Mouse (Mus musculus) kidney, embryonic 16.5 days (tissue): ENCODE results near the gene Fcgr3. TPM values are rescaled to one million over a fixed set of nuclear protein-coding genes. Genes with fewer than 3 reads are reported as not detected.

ENCODE experiments used
- ATAC-seq: fragments of 200-750 bp; cut with Nextera tagmentation; 2 replicates; pipeline ENCODE4 v1.8.0; 2017; ENCODE audit warnings: moderate TSS enrichment; ENCODE audit not compliant: low FRiP score, low TSS enrichment
- H3K27ac ChIP-seq: fragments of 300-500 bp; sonication (generic); 2 replicates; pipeline ENCODE4 v1.5.1; 2014; ENCODE audit warnings: low read length
- H3K27me3 ChIP-seq: fragments of 300-500 bp; sonication (generic); 2 replicates; pipeline ENCODE4 v1.6.1; 2014; ENCODE audit warnings: low read length, control low read depth, mixed read lengths; ENCODE audit not compliant: insufficient read depth
- H3K36me3 ChIP-seq: fragments of 300-500 bp; sonication (generic); 2 replicates; pipeline ENCODE4 v1.6.1; 2014; ENCODE audit warnings: low read length, control low read depth, mixed read lengths; ENCODE audit not compliant: insufficient read depth
- H3K4me1 ChIP-seq: fragments of 300-500 bp; sonication (generic); 2 replicates; pipeline ENCODE4 v1.6.1; 2014; ENCODE audit warnings: low read length, control low read depth, mixed read lengths; ENCODE audit not compliant: insufficient read depth
- H3K4me2 ChIP-seq: fragments of 300-500 bp; sonication (generic); replicated peaks from 2 replicates; pipeline ENCODE4 v1.6.1; 2014; ENCODE audit warnings: low read depth, low read length
- H3K4me3 ChIP-seq: fragments of 300-500 bp; sonication (generic); 2 replicates; pipeline ENCODE4 v1.5.1; 2014; ENCODE audit warnings: mild to moderate bottlenecking, low read length
- H3K9ac ChIP-seq: fragments of 300-500 bp; sonication (generic); replicated peaks from 2 replicates; pipeline ENCODE4 v1.6.1; 2014; ENCODE audit warnings: low read length
- H3K9me3 ChIP-seq: fragments of 300-500 bp; sonication (generic); 2 replicates; pipeline ENCODE4 v1.6.1; 2016; ENCODE audit warnings: low read length, control low read depth
- WGBS: fragments of 180-500 bp; shearing (Covaris S2); extraction: QIAGEN DNeasy Blood & Tissue Kit; methylation state at CpG from one replicate; pipeline ENCODE4 v1.1.7; 2014; 5-methylcytosine and 5-hydroxymethylcytosine counted together
- polyA plus RNA-seq: library from polyadenylated mRNA; unstranded; fragments of >200 nt; fragmentation: Nextera tagmentation; extraction: Ambion mirVana; gene quantifications from 2 replicates; pipeline ENCODE4 v1.2.1, GENCODE M21; 2015

Fcgr3 gene
- polyA plus RNA-seq, 1 experiment from 2014 or later, result 9.0 TPM

GRCm38 (mm10) chr1:171039880-171040279, 24.9 kb downstream of the Fcgr3 start:
- H3K9me3 ChIP-seq, result no peaks in the 10 kb centered on the region
- no peak overlapping the region for H3K4me2 ChIP-seq
- 81% methylated on average over 7 of the region's 7 CpGs for WGBS
- no peak overlapping the region for H3K4me3 ChIP-seq
- no peak overlapping the region for H3K9ac ChIP-seq
- H3K4me1 ChIP-seq, result peaks cover 4% of the 10 kb centered on the region; the same call in 1 of the 2 replicates
- peaks cover 9% of the 10 kb centered on the region for H3K27me3 ChIP-seq
- no peaks in the 10 kb centered on the region for H3K36me3 ChIP-seq
- no peak for ATAC-seq
- no peak overlapping the region for H3K27ac ChIP-seq

- Histone ChIP-seq H3K27ac (no peak overlapping the region), H3K4me3 (no peak overlapping the region), H3K27me3 (peaks cover 9% of the 10 kb centered on the region), H3K4me1 (peaks cover 4% of the 10 kb centered on the region; the same call in 1 of the 2 replicates), H3K9ac (no peak overlapping the region), H3K36me3 (no peaks in the 10 kb centered on the region), H3K4me2 (no peak overlapping the region), H3K9me3 (no peaks in the 10 kb centered on the region)
- 77% methylated on average over 6 of the region's 6 CpGs for WGBS
- ATAC-seq, result no peak
Observed at GRCm38 (mm10) chr1:171039135-171039534, 25.6 kb downstream of the Fcgr3 start.

- WGBS, result under 1% methylated on average over 47 of the region's 47 CpGs
- peaks cover 4% of the 10 kb centered on the region; the same call in 1 of the 2 replicates for H3K4me1 ChIP-seq
- no peaks in the 10 kb centered on the region for H3K9me3 ChIP-seq
- peak overlapping the region; percentile 86 for H3K4me3 ChIP-seq
- H3K9ac ChIP-seq, result peak overlapping the region; percentile 84
- H3K36me3 ChIP-seq, result no peaks in the 10 kb centered on the region
- H3K4me2 ChIP-seq, result peak overlapping the region; percentile 59
- peak overlapping the region; percentile 85 for H3K27ac ChIP-seq
- H3K27me3 ChIP-seq, result peaks cover 9% of the 10 kb centered on the region
- ATAC-seq, result peak; percentile 89
Observed at GRCm38 (mm10) chr1:171037861-171038721, 26.6 kb downstream of the Fcgr3 start.

GRCm38 (mm10) chr1:171036550-171037324, 28.0 kb downstream of the Fcgr3 start:
- Histone ChIP-seq H3K27me3 (peaks cover 18% of the 10 kb centered on the region), H3K4me3 (peak overlapping the region; percentile 54), H3K27ac (no peak overlapping the region), H3K9ac (0 out of 2 replicates have a peak overlapping the region, but pooled peaks have one; percentile 26), H3K9me3 (no peaks in the 10 kb centered on the region), H3K4me1 (peaks cover 10% of the 10 kb centered on the region), H3K36me3 (no peaks in the 10 kb centered on the region), H3K4me2 (peak overlapping the region; percentile 86)
- peak; percentile 55; the same call in 1 of the 2 replicates for ATAC-seq
- WGBS, result 2% methylated on average over 22 of the region's 22 CpGs

GRCm38 (mm10) chr1:171035611-171036010, 29.1 kb downstream of the Fcgr3 start:
- Histone ChIP-seq H3K9ac (no peak overlapping the region), H3K9me3 (no peaks in the 10 kb centered on the region), H3K4me2 (0 out of 2 replicates have a peak overlapping the region, but pooled peaks have one; percentile 7), H3K36me3 (no peaks in the 10 kb centered on the region), H3K4me3 (0 out of 2 replicates have a peak overlapping the region, but pooled peaks have one; percentile 10), H3K27ac (no peak overlapping the region), H3K27me3 (peaks cover 24% of the 10 kb centered on the region), H3K4me1 (peaks cover 10% of the 10 kb centered on the region)
- ATAC-seq, result no peak
- WGBS, result 47% methylated on average over 11 of the region's 11 CpGs

- H3K27ac ChIP-seq, result no peak overlapping the region
- H3K9me3 ChIP-seq, result no peaks in the 10 kb centered on the region
- H3K4me1 ChIP-seq, result peaks cover 10% of the 10 kb centered on the region
- H3K27me3 ChIP-seq, result peaks cover 24% of the 10 kb centered on the region
- ATAC-seq, result no peak
- no peaks in the 10 kb centered on the region for H3K36me3 ChIP-seq
- peak overlapping the region; percentile 89 for H3K4me2 ChIP-seq
- H3K4me3 ChIP-seq, result peak overlapping the region; percentile 56
- 0 out of 2 replicates have a peak overlapping the region, but pooled peaks have one; percentile 22 for H3K9ac ChIP-seq
- 5% methylated on average over 11 of the region's 11 CpGs for WGBS
Observed at GRCm38 (mm10) chr1:171034201-171034600, 30.5 kb downstream of the Fcgr3 start.

GRCm38 (mm10) chr1:171033756-171034155, 31.0 kb downstream of the Fcgr3 start:
- no peaks in the 10 kb centered on the region for H3K9me3 ChIP-seq
- peaks cover 10% of the 10 kb centered on the region for H3K4me1 ChIP-seq
- H3K9ac ChIP-seq, result peak overlapping the region; percentile 55
- H3K4me2 ChIP-seq, result peak overlapping the region; percentile 89
- peaks cover 24% of the 10 kb centered on the region for H3K27me3 ChIP-seq
- H3K36me3 ChIP-seq, result no peaks in the 10 kb centered on the region
- H3K27ac ChIP-seq, result no peak overlapping the region
- ATAC-seq, result peak; percentile 77
- H3K4me3 ChIP-seq, result peak overlapping the region; percentile 56
- under 1% methylated on average over 20 of the region's 20 CpGs for WGBS

GRCm38 (mm10) chr1:171033196-171033595, 31.5 kb downstream of the Fcgr3 start:
- Histone ChIP-seq H3K36me3 (no peaks in the 10 kb centered on the region), H3K4me1 (peaks cover 10% of the 10 kb centered on the region), H3K9me3 (no peaks in the 10 kb centered on the region), H3K4me2 (peak overlapping the region; percentile 89), H3K27me3 (peaks cover 24% of the 10 kb centered on the region), H3K4me3 (peak overlapping the region; percentile 56), H3K27ac (no peak overlapping the region), H3K9ac (peak overlapping the region; percentile 55)
- ATAC-seq, result 0 out of 2 replicates have a peak, but pooled peaks have one; percentile 7
- WGBS, result 0% methylated on average over 16 of the region's 16 CpGs

- peaks cover 24% of the 10 kb centered on the region for H3K27me3 ChIP-seq
- peak; percentile 3; the same call in 1 of the 2 replicates for ATAC-seq
Observed at GRCm38 (mm10) chr1:171032691-171033090, 32.0 kb downstream of the Fcgr3 start.

More at GRCm38 (mm10) chr1:171032691-171033090, 32.0 kb downstream of the Fcgr3 start:
- Histone ChIP-seq H3K9ac (peak overlapping the region; percentile 55; the same call in 1 of the 2 replicates), H3K27ac (no peak overlapping the region), H3K36me3 (no peaks in the 10 kb centered on the region), H3K4me3 (peak overlapping the region; percentile 56), H3K4me2 (peak overlapping the region; percentile 89), H3K4me1 (peaks cover 10% of the 10 kb centered on the region), H3K9me3 (no peaks in the 10 kb centered on the region)
- WGBS, result 4% methylated on average over 10 of the region's 10 CpGs
